Mouse (Mus musculus) thymus, adult 2 months (tissue): ENCODE measurements around the gene Map3k6.

Experiments used
- CTCF ChIP-seq: fragments of 200-500 bp; IDR thresholded peaks from 2 replicates; pipeline ENCODE4 v1.5.1; 2012; ENCODE audit warnings: mild to moderate bottlenecking, control low read depth, low read length, moderate library complexity, borderline replicate concordance; ENCODE audit not compliant: control insufficient read depth, poor library complexity, insufficient read depth; ENCODE audit errors: extremely low read depth
- POLR2A ChIP-seq: fragments of 200-500 bp; IDR thresholded peaks from 2 replicates; pipeline ENCODE4 v1.6.1; 2012; ENCODE audit warnings: mild to moderate bottlenecking, low read length, control low read depth, moderate library complexity; ENCODE audit not compliant: control insufficient read depth, poor library complexity, insufficient read depth; ENCODE audit errors: extremely low read depth

DNA sequence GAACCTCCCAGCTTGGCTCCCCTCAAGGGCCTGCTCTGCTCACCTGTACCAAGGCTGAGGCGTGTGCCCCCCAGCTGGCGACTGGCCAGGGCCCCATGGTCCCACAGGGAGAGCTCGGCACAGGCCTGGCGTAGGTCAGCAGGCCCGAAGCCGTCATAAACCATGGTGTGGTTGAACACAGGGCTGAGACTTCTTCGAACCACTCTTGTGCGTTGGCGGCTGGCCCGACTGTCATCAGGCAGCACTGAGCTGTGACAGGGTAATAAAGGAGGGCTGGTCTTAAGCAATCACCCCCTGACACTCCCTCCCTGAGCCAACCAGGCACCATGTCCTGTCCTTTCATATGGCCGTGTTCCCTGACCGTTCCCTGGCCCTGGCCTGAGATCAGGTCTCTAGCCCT lies 12.8 kb downstream of the Map3k6 start:
- TF ChIP-seq POLR2A: no peak
- no peak for TF ChIP-seq CTCF
